In the genomic region with DNA sequence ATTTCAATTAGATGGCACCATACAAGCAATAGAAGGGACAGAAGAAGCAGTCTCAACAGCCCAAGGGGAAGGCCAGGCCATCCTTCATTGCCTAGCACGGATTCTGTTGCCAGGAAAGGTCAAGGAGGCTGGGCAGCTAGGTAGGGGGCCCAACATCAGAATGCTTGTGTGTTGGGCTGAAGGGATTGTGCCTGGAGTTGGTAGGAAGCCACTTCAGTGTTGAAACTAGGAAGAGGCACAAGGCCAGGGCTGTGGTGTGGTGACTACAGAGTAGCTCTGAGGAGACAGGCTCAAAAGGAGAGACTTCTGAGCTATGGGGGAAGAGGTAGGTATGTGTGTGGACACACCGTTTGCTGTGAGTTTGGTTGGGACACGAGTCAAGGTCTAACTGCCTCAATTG, we compare ENCODE assay signal across 15 mouse cellular contexts. TPM values are rescaled to one million over a fixed set of nuclear protein-coding genes. Genes with fewer than 3 reads are reported as not detected.
"Had no signal": no experiment of that assay in that cellular context is flagged by ENCODE, and none has a peak within 500 bp of the region (broad histone marks: within the 10 kb centered on the region; RNA-seq: fewer than 3 reads in every experiment).

No protein-coding gene starts in this region.

- H3K36me3 ChIP-seq: intestine, embryonic 15.5 days; kidney, embryonic 15.5 days; midbrain, embryonic 13.5 days; stomach, embryonic 15.5 days had no signal

- H3K27ac ChIP-seq: intestine, embryonic 15.5 days; kidney, embryonic 15.5 days; macrophage; midbrain, embryonic 13.5 days; stomach, embryonic 15.5 days had no signal

- H3K4me2 ChIP-seq: intestine, embryonic 15.5 days; kidney, embryonic 15.5 days; liver, embryonic 11.5 days; lung, embryonic 14.5 days; midbrain, embryonic 13.5 days; stomach, embryonic 15.5 days had no signal

- H3K9me3 ChIP-seq: intestine, embryonic 15.5 days; kidney, embryonic 15.5 days; midbrain, embryonic 13.5 days; stomach, embryonic 15.5 days had no signal

- H3K27me3 ChIP-seq: stomach, embryonic 15.5 days had no signal

- ATAC-seq: intestine, embryonic 15.5 days; lung, postnatal 0 days; midbrain, embryonic 13.5 days had no signal

- H3K4me3 ChIP-seq: intestine, embryonic 15.5 days; kidney, embryonic 15.5 days; midbrain, embryonic 13.5 days; stomach, embryonic 15.5 days had no signal

- H3K9ac ChIP-seq: intestine, embryonic 15.5 days; kidney, embryonic 15.5 days; lung, embryonic 14.5 days; midbrain, embryonic 13.5 days; stomach, embryonic 15.5 days had no signal

- DNase-seq: kidney, adult 11 months; kidney, adult 8-10 months; kidney, postnatal 10 days; kidney, postnatal 36 days; right cerebral cortex, adult 18-20 months; right cerebral cortex, postnatal 14 days; thymus, postnatal 25 days had no signal

RNA-seq across cellular contexts. Expression of gene Tmem44, which starts 44.7 kb away (rescaled TPM):
- polyA plus RNA-seq: macrophage had no signal
